Mouse (Mus musculus) lung, postnatal 0 days (tissue): ENCODE results near the gene Pou2f2. TPM values are rescaled to one million over a fixed set of nuclear protein-coding genes. Genes with fewer than 3 reads are reported as not detected.
"Not testable (repeated sequence)": the region's sequence is repeated elsewhere in the genome, so short reads cannot be mapped to it uniquely, and the experiment has no call there.

Experiments
- ATAC-seq: fragments of 200-750 bp; cut with Nextera tagmentation; 2 replicates; pipeline ENCODE4 v1.8.0; 2017; ENCODE audit warnings: moderate library complexity
- DNase-seq: peaks from one replicate; pipeline ENCODE4 v3.0.0-alpha.2; 2016; ENCODE audit warnings: low spot score
- H3K27ac ChIP-seq: fragments of 300-500 bp; sonication (generic); 2 replicates; pipeline ENCODE4 v1.5.1; 2014; ENCODE audit warnings: antibody characterized with exemption, mild to moderate bottlenecking, low read length, mixed read lengths
- H3K27me3 ChIP-seq: fragments of 300-500 bp; sonication (generic); replicated peaks from 2 replicates; pipeline ENCODE4 v1.6.1; 2014; ENCODE audit warnings: low read length, mixed read lengths; ENCODE audit not compliant: insufficient read depth
- H3K36me3 ChIP-seq: fragments of 300-500 bp; sonication (generic); 2 replicates; pipeline ENCODE4 v1.6.1; 2014; ENCODE audit warnings: low read length, mixed read lengths; ENCODE audit not compliant: insufficient read depth
- H3K4me1 ChIP-seq: fragments of 300-500 bp; sonication (generic); 2 replicates; pipeline ENCODE4 v1.6.1; 2014; ENCODE audit warnings: antibody characterized with exemption, low read depth, low read length, mixed read lengths; ENCODE audit not compliant: insufficient read depth
- H3K4me2 ChIP-seq: fragments of 300-500 bp; sonication (generic); replicated peaks from 2 replicates; pipeline ENCODE4 v1.6.1; 2014; ENCODE audit warnings: low read depth, mild to moderate bottlenecking, low read length, moderate library complexity, mixed read lengths
- H3K4me3 ChIP-seq: fragments of 300-500 bp; sonication (generic); 2 replicates; pipeline ENCODE4 v1.5.1; 2014; ENCODE audit warnings: low read depth, low read length
- H3K9ac ChIP-seq: fragments of 300-500 bp; sonication (generic); replicated peaks from 2 replicates; pipeline ENCODE4 v1.6.1; 2014; ENCODE audit warnings: low read depth, mild to moderate bottlenecking
- H3K9me3 ChIP-seq: fragments of 300-500 bp; sonication (generic); 2 replicates; pipeline ENCODE4 v1.6.1; 2016; ENCODE audit warnings: low read length, mixed read lengths
- CTCF ChIP-seq: IDR thresholded peaks from 2 replicates; pipeline ENCODE4 v1.5.1; 2016; ENCODE audit warnings: antibody characterized with exemption, mild to moderate bottlenecking
- EP300 ChIP-seq: IDR thresholded peaks from 2 replicates; pipeline ENCODE4 v1.6.1; 2016; ENCODE audit warnings: antibody characterized with exemption, mild to moderate bottlenecking, control low read depth
- whole genome bisulfite sequencing: fragments of 180-500 bp; shearing (Covaris S2); extraction: QIAGEN DNeasy Blood & Tissue Kit; methylation state at CpG from one replicate; pipeline ENCODE4 v1.1.7; 2014; 5-methylcytosine and 5-hydroxymethylcytosine counted together
- microRNA-seq: library from miRNA; unstranded; fragments of <30 nt; microRNA quantifications from one replicate; pipeline ENCODE4, GENCODE M21; 2016
- polyA plus RNA-seq: library from polyadenylated mRNA; unstranded; fragments of >200 nt; fragmentation: Nextera tagmentation; extraction: Ambion mirVana; gene quantifications from 2 replicates; pipeline ENCODE4 v1.2.1, GENCODE M21; 2015

Gene Pou2f2
- polyA plus RNA-seq, 1 experiment from 2014 or later: 0.98 TPM

DNA sequence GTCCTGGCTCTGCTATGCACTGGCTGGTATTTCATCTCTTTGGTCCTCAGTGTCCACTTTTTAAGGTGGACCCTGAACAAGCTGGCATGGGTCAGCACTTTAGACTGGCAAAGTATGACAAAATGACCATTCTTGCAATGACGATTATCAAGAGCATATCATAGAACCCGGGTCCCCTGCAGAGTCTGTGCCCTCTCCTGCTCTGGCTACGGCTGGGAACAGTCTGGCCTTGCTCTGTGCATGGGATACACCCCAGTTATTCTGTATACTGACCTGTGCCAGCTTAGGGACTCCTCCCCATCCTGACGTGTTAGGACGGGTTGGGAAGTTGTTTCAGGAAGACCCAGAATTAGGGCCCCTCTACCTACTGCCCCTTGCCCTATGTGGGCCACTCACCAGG is 121.6 kb downstream of the Pou2f2 start:
- Histone ChIP-seq H3K36me3 (peaks cover 11% of the 10 kb centered on the region; the same call in 1 of the 2 replicates), H3K9ac (no peak overlapping the region), H3K4me1 (no peaks in the 10 kb centered on the region), H3K4me2 (no peak overlapping the region), H3K9me3 (no peaks in the 10 kb centered on the region), H3K27me3 (no peaks in the 10 kb centered on the region), H3K27ac (no peak overlapping the region), H3K4me3 (no peak overlapping the region)
- DNase-seq: no peak
- TF ChIP-seq CTCF (no peak), EP300 (no peak)
- ATAC-seq: no peak
- WGBS: 92% methylated on average over 5 of the region's 5 CpGs

DNA sequence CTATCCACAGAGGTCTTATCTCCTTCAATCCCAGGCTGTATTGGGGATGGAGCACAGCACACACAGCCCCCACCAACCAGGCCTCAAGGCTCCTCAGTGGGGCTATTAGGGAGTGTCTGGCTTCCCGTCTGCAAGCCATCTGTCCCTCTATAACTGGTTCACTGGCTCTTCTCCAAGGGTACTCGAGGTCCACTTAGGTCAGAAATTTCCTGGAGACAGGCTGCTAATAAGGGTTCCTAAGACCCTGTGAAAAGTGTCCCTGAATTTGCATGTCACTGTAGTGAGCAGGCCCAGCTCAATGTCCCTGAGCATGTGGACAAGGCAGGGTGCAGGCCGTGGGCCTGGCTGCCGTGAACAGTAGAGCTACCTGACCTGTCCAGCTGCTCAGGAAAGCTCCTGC is 122.6 kb downstream of the Pou2f2 start:
- Histone ChIP-seq H3K27ac (peak overlapping the region; percentile 33; the same call in 1 of the 2 replicates), H3K4me2 (no peak overlapping the region), H3K4me3 (no peak overlapping the region), H3K36me3 (peaks cover 11% of the 10 kb centered on the region; the same call in 1 of the 2 replicates), H3K9me3 (no peaks in the 10 kb centered on the region), H3K9ac (no peak overlapping the region), H3K27me3 (no peaks in the 10 kb centered on the region), H3K4me1 (no peaks in the 10 kb centered on the region)
- DNase-seq: peak; percentile 37
- no peak for TF ChIP-seq CTCF
- no peak for TF ChIP-seq EP300
- peak; percentile 80 for ATAC-seq
- WGBS: 39% methylated on average over 4 of the region's 4 CpGs

DNA sequence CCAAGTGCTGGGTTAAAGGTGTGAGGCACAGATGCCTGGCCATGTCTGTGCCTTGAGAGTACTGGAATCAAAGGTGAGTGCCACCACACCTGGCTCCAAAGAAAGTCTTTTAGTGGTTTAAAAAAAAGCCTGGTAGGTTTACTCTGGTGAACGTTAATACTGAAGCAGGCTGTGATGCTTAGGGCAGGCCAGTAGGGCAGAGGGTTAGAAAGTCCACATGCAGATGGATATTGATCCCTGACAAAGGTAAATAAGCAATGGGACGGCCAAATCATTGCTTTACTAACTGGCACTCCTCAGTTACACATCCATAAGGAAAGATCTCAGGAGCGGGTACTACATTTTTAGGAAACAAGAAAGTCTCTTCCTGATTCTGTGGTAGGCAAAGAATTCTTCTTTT is 126.9 kb downstream of the Pou2f2 start:
- no peak overlapping the region for H3K4me3 ChIP-seq
- TF ChIP-seq CTCF (no peak), EP300 (no peak)
- no peaks in the 10 kb centered on the region for H3K9me3 ChIP-seq
- no peak overlapping the region for H3K9ac ChIP-seq
- no peak overlapping the region for H3K27ac ChIP-seq
- H3K4me1 ChIP-seq: no peaks in the 10 kb centered on the region
- WGBS: 72% methylated on average over 3 of the region's 3 CpGs
- no peak for ATAC-seq
- no peaks in the 10 kb centered on the region for H3K27me3 ChIP-seq
- no peak for DNase-seq
- no peaks in the 10 kb centered on the region for H3K36me3 ChIP-seq
- H3K4me2 ChIP-seq: no peak overlapping the region

DNA sequence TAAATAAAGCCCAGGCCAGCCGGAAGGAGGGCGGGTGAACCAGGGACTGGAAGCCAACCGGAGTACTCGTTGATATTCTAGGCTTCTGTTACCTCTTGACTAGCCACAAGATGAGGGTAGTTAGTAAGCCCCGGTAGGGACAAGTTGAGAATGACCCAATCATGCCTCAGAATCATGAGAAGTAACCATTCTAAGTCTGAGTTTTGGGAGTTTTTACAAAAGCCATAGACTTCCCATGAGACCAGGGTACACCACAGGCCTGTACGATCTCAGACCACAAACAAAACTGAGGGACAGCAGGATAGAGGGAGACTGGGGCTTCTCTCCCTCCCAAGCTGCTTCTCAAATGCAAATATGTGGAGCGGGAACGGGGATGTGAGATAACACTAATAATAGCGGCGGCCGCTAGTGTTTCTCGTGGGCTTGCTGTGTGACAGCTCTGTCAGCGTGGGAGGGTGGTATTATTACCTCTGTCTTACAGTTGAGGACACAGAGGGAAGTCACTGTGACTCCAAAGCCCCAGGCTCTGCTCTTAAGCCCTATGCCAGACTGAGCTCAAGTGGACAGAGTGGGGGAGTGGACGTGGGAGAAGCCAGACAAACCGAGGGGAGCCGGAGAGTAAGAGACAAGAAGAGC is 130.1 kb downstream of the Pou2f2 start:
- WGBS: 80% methylated on average over 16 of the region's 16 CpGs
- ATAC-seq (no peak), DNase-seq (no peak)
- no peak overlapping the region for H3K9ac ChIP-seq
- TF ChIP-seq EP300 (no peak), CTCF (no peak)
- no peaks in the 10 kb centered on the region for H3K4me1 ChIP-seq
- no peak overlapping the region for H3K4me3 ChIP-seq
- no peaks in the 10 kb centered on the region for H3K36me3 ChIP-seq
- no peaks in the 10 kb centered on the region for H3K9me3 ChIP-seq
- H3K27me3 ChIP-seq: no peaks in the 10 kb centered on the region
- H3K4me2 ChIP-seq: no peak overlapping the region
- H3K27ac ChIP-seq: no peak overlapping the region

DNA sequence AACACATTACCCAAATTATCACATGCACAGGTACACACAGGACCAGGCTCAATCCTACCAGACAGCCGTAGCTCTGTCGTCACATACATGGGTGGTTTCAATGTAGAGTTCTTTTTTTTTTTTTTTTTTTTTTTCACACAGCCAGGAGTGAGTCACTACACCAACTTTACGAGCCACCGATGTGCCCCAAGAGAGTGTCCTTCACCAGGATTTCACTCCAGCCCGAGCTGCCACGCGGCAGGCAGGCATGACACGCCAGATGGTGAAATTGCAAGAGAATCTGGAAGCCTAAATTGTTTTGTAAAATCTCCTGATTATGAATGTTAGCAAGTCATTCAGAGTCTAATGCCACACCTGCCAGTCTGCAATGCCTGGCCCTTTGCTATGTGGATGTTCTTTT is 132.2 kb downstream of the Pou2f2 start:
- no peak for ATAC-seq

DNA sequence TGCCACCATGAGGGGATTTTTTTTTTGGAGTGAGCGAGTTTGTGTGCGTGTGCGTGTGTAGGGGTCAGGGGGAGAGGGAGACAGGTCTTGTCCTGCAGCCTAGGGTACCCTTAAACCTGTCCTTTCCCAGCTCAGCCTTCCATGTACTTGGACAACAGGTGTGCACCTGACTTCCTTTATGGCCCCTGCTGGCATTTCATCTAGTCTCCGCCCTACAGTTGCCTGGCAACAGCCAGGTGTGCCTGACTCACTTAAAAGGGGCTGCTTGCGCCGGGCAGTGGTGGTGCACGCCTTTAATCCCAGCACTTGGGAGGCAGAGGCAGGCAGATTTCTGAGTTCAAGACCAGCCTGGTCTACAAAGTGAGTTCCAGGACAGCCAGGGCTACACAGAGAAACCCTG is 134.9 kb downstream of the Pou2f2 start:
- H3K9me3 ChIP-seq, H3K4me1 ChIP-seq, H3K27me3 ChIP-seq, H3K4me3 ChIP-seq, H3K36me3 ChIP-seq, H3K4me2 ChIP-seq, ATAC-seq, H3K9ac ChIP-seq, DNase-seq, H3K27ac ChIP-seq: not testable (repeated sequence)
- 92% methylated on average over 7 of the region's 7 CpGs for WGBS

More for the DNA sequence above, 132.2 kb downstream of the Pou2f2 start:
- TF ChIP-seq EP300 (no peak), CTCF (no peak)
- 81% methylated on average over 8 of the region's 8 CpGs for WGBS
- Histone ChIP-seq H3K4me3 (no peak overlapping the region), H3K27me3 (no peaks in the 10 kb centered on the region), H3K27ac (no peak overlapping the region), H3K9me3 (no peaks in the 10 kb centered on the region), H3K4me2 (no peak overlapping the region), H3K4me1 (no peaks in the 10 kb centered on the region), H3K36me3 (0 out of 2 replicates have a peak, but pooled peaks cover 5% of the 10 kb centered on the region), H3K9ac (no peak overlapping the region)
- DNase-seq: no peak

DNA sequence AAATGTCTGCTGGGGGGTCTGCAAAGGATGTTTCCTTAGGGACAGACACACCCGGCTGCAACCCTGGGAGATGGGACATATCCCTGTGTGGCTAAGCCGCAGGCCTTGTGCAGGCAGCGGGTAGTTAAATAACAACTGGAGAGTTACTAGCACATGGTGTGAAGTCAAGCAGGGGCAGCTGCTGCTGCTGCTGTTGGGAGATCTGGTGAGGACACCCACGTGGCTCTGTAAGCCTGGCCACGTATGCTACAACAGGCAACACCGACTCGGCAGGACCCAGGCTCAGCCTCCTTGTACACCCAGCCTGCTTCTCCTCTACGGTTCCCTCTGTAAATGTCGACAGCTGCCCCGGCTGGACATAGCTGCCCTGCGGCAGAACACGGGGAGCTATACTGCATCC is 137.6 kb downstream of the Pou2f2 start:
- Histone ChIP-seq H3K4me1 (no peaks in the 10 kb centered on the region), H3K9me3 (no peaks in the 10 kb centered on the region), H3K4me3 (no peak overlapping the region), H3K27ac (no peak overlapping the region), H3K36me3 (0 out of 2 replicates have a peak, but pooled peaks cover 5% of the 10 kb centered on the region), H3K27me3 (no peaks in the 10 kb centered on the region), H3K9ac (no peak overlapping the region), H3K4me2 (no peak overlapping the region)
- TF ChIP-seq CTCF (no peak), EP300 (no peak)
- 84% methylated on average over 12 of the region's 12 CpGs for WGBS
- no peak for DNase-seq
- no peak for ATAC-seq

Small RNA genes within 50 kb of the gene (microRNA-seq; reads per million reads assigned to microRNA genes)
- gene Mir6537: not detected
- gene Mir7048: not detected

Other genes starting within 250 kb of the Pou2f2 start
- gene Gm4881, start 235.2 kb downstream of the Pou2f2 start, polyA plus RNA-seq: not detected in 2 replicates
- gene Rabac1, start 207.0 kb downstream of the Pou2f2 start, polyA plus RNA-seq: 488 and 561 TPM in 2 replicates
- 0.57 and 0.73 TPM in 2 replicates for gene Atp1a3, start 173.8 kb downstream of the Pou2f2 start, polyA plus RNA-seq
- gene Grik5, start 107.4 kb downstream of the Pou2f2 start, polyA plus RNA-seq: 1.9 and 2.9 TPM in 2 replicates
- gene Zfp574, start 107.2 kb downstream of the Pou2f2 start, polyA plus RNA-seq: 19.8 and 20.1 TPM in 2 replicates
- 15.9 and 18.2 TPM in 2 replicates for gene Dedd2, start 40.9 kb upstream of the Pou2f2 start, polyA plus RNA-seq
- 1.6 and 2.2 TPM in 2 replicates for gene Zfp526, start 41.7 kb upstream of the Pou2f2 start, polyA plus RNA-seq
- 6.7 and 6.8 TPM in 2 replicates for gene Gsk3a, start 58.1 kb upstream of the Pou2f2 start, polyA plus RNA-seq
- 8.7 and 10.3 TPM in 2 replicates for gene Erf, start 71.0 kb upstream of the Pou2f2 start, polyA plus RNA-seq
- gene Cic, start 88.0 kb upstream of the Pou2f2 start, polyA plus RNA-seq: 26.5 and 31.9 TPM in 2 replicates
- 83.8 and 87.1 TPM in 2 replicates for gene Pafah1b3, start 118.3 kb upstream of the Pou2f2 start, polyA plus RNA-seq
- not detected in 2 replicates for gene Prr19, start 121.7 kb upstream of the Pou2f2 start, polyA plus RNA-seq
- 0.08 TPM in 1 of 2 replicates, not detected in the other for gene Tmem145, start 126.4 kb upstream of the Pou2f2 start, polyA plus RNA-seq
- 5.6 and 6.3 TPM in 2 replicates for gene Megf8, start 137.4 kb upstream of the Pou2f2 start, polyA plus RNA-seq
- not detected in 2 replicates for gene Cnfn, start 190.0 kb upstream of the Pou2f2 start, polyA plus RNA-seq
- gene Lipe, start 219.0 kb upstream of the Pou2f2 start, polyA plus RNA-seq: 19.8 and 21.4 TPM in 2 replicates
- gene Cxcl17, start 233.2 kb upstream of the Pou2f2 start, polyA plus RNA-seq: 31.9 and 38.1 TPM in 2 replicates